Mouse (Mus musculus): ENCODE results near the gene Pard6b.
"Not testable (repeated sequence)": the region's sequence is repeated elsewhere in the genome, so short reads cannot be mapped to it uniquely, and the experiment has no call there.

Pard6b gene

GRCm38 (mm10) chr2:168080431-168081246, at the start of gene Pard6b:
Pard6b (plus strand) TSS chr2:168081004.
- CTCF ChIA-PET: interaction anchor here (0.6 kb wide), 1 partner anchor 401 kb away, joined by 6 read pairs; no protein-coding TSS in a partner anchor

GRCm38 (mm10) chr2:168031842-168032241, 49.0 kb upstream of the Pard6b start:
- CTCF ChIA-PET: no interaction called here

GRCm38 (mm10) chr2:168033905-168034304, 46.9 kb upstream of the Pard6b start:
- CTCF ChIA-PET: no interaction called here

- CTCF ChIA-PET: no interaction called here
These were observed 44.9 kb upstream of the Pard6b start for GRCm38 (mm10) chr2:168035907-168036306.

- CTCF ChIA-PET: no interaction called here
These were observed 43.7 kb upstream of the Pard6b start for GRCm38 (mm10) chr2:168037063-168037462.

- CTCF ChIA-PET: no interaction called here
These were observed 40.1 kb upstream of the Pard6b start for GRCm38 (mm10) chr2:168040751-168041150.

GRCm38 (mm10) chr2:168042019-168042418, 38.8 kb upstream of the Pard6b start:
- CTCF ChIA-PET: no interaction called here

- CTCF ChIA-PET: no interaction called here
These were observed 36.0 kb upstream of the Pard6b start for GRCm38 (mm10) chr2:168044681-168045287.

- CTCF ChIA-PET: no interaction called here
These were observed 35.4 kb upstream of the Pard6b start for GRCm38 (mm10) chr2:168045357-168045756.

- CTCF ChIA-PET: no interaction called here
These were observed 35.0 kb upstream of the Pard6b start for GRCm38 (mm10) chr2:168045771-168046170.

- CTCF ChIA-PET: no interaction called here
These were observed 34.3 kb upstream of the Pard6b start for GRCm38 (mm10) chr2:168046467-168046866.

GRCm38 (mm10) chr2:168049002-168049635, 31.7 kb upstream of the Pard6b start:
- CTCF ChIA-PET: no interaction called here

GRCm38 (mm10) chr2:168050000-168050942, 30.5 kb upstream of the Pard6b start:
- CTCF ChIA-PET: no interaction called here

GRCm38 (mm10) chr2:168052156-168052555, 28.6 kb upstream of the Pard6b start:
- CTCF ChIA-PET: interaction anchor here (0.6 kb wide), 1 partner anchor 613 kb away, joined by 3 read pairs; no protein-coding TSS in a partner anchor

- CTCF ChIA-PET: interaction anchor here (0.6 kb wide), 1 partner anchor 614 kb away, joined by 3 read pairs; no protein-coding TSS in a partner anchor
These were observed 28.1 kb upstream of the Pard6b start for GRCm38 (mm10) chr2:168052689-168053088.

- CTCF ChIA-PET: no interaction called here
These were observed 26.7 kb upstream of the Pard6b start for GRCm38 (mm10) chr2:168054142-168054541.

- CTCF ChIA-PET: no interaction called here
These were observed 24.7 kb upstream of the Pard6b start for GRCm38 (mm10) chr2:168055910-168056665.

GRCm38 (mm10) chr2:168056666-168056933, 24.2 kb upstream of the Pard6b start:
- CTCF ChIA-PET: no interaction called here

GRCm38 (mm10) chr2:168057876-168058275, 22.9 kb upstream of the Pard6b start:
- CTCF ChIA-PET: not testable (repeated sequence)

GRCm38 (mm10) chr2:168058488-168059199, 22.2 kb upstream of the Pard6b start:
- CTCF ChIA-PET: no interaction called here

Data from spleen, embryonic (tissue).